Mouse (Mus musculus) cerebellum, adult 2 months (tissue): ENCODE measurements at regions not wholly inside any gene's neighbourhood (a gene's known extent, or its start where the extent isn't known, plus 50 kb on each side); places are given as distances from the start of the nearest gene placed in this dataset.

Source experiments
- CTCF ChIP-seq: fragments of 200-500 bp; IDR thresholded peaks from 2 replicates; pipeline ENCODE4 v1.5.1; 2011; ENCODE audit warnings: low read depth, mild to moderate bottlenecking, control low read depth, low read length, moderate library complexity, borderline replicate concordance; ENCODE audit not compliant: insufficient read depth
- POLR2A ChIP-seq: fragments of 200-500 bp; IDR thresholded peaks from 2 replicates; pipeline ENCODE4 v1.6.1; 2011; ENCODE audit warnings: low read length, control low read depth, borderline replicate concordance; ENCODE audit not compliant: insufficient read depth

- TF ChIP-seq CTCF (no peak), POLR2A (no peak)
These were observed 219.5 kb downstream of the Fscb start for GRCm38 (mm10) chr12:64255016-64255415.
